Mouse (Mus musculus) lung, adult 18-20 months (tissue): ENCODE results near the gene Zfp958.
A peak's percentile ranks its signal among the peaks of the same experiment; 100 is the strongest.
"Not testable (repeated sequence)": the region's sequence is repeated elsewhere in the genome, so short reads cannot be mapped to it uniquely, and the experiment has no call there.

Experiments
- DNase-seq, 2 experiments: peaks; one replicate each; pipeline ENCODE4 v3.0.0; 2022; ENCODE audit warnings: mixed read lengths in 2 of 2

Gene Zfp958

DNA sequence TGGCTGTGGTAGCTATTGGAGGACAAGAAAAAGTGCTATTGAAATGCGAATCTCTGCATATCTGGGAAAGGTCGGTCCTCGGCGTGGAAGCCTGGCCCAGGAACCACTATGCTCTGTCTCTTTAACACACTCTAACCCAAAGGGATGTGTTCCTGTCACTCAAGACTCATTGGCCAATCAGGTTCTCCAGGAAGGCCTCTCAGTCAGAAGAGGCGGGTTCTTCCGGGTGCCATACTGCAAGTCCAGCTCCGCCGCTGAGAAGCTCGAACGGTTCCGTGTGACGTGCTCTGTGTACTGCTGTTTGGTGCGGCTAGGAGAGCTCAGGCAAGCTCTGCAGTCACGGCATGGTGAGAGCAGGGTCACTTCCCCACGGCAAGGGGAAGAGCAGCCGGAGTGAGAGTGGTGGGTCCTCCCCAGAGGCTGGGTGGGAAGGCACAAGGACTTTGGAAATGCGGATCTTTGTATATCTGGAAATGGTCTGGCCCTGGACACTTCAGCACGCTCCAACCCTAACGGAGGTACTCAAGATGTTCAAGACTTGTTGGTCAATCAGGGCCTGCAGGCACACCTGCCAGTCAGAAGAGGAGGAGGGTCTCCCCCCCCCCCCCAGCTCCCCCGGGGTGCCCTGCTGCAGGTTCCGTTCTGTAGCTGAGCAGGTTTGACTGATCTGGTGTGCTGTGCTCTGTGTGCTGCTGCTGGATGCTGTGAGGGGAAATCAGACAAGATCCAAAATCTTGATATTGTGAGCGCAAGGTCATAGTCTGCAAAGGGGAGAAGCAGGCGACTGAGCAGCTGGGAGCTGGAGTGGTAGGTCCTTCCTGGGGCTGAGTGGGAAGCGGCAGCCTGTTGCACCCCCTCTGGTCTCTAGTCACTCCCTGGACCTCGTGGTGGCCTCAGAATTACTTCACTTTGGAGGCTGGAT is at the start of gene Zfp958:
Gene Zfp958 (plus strand): TSS at position 236 of the 922 bp plus-strand sequence.
- DNase-seq: peak; percentile 95 to 98

DNA sequence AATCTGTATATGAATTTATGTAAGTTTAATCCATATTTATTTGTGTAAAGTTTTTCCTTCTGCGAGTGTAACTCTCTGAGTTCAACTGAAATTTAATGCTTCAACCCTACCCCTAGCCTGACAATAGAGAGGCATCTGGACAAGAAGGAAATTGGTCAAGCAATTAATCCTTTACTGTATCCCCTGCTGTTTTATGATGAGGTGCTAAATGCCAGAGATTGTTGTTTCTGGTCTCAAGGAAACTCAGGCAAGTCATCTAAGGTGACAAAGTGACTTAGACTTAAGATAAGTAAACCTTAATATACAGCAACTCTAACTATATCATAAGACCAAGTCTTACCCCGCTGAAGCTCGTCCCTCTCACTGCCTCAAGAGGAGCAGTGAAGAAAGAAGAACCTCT is 31.0 kb upstream of the Zfp958 start:
- DNase-seq: no peak

DNA sequence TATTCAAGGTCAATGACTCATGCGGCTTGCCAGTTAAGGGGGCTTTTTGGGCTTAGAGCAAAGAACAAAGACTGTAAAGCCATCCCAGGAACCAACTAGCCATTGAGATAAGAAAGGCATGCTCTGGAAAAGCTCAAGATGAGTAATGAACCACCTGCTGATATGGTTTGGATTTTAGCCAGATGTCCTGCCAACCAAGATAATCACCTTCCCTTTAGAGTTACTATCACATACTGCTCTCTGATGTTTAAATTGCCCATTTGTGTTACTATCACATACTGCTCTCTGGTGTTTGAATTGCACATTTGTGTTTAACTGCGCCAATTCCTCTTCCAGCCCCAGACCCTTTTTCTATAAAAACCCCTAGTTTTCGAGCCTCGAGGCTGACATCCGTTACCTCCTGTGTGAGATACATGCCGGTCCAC is 30.2 kb upstream of the Zfp958 start:
- no peak for DNase-seq

DNA sequence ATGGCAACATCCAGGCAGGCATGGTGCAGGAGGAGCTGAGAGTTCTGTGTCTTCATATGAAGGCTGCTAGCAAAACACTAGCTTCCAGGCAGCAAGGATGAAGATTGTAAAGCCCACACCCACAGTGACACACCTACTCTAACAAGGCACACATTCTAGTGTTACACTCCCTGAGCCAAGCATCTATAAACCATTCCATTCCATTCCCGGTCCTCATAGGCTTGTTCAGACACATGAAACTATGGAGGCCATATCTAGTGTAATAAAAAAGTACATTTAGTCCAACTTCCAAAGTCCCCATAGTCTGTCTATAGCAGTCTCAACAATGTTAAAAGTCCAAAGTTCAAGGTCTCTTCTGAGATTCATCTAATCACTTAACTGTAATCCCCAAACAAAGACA is 28.3 kb upstream of the Zfp958 start:
- no peak for DNase-seq

DNA sequence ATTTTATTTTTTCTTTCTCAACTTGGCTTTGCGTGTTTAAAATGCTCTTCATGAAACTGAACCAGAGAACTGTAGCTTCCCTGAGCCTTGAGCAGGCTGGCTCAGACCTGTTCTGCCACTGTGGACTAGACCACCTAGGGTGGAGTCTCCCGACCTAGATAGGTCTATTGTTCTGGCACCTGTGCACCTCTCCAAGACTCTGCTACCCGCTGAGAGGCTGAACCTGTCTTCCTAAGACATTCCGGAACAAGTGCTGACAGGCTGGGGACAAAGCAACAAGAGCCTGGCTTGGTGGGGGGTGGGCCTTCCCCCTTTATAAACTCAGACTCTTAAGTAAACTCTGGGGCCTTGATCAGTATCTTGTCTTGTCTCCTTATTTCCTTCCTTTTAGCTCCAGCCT is 26.6 kb upstream of the Zfp958 start:
- no peak for DNase-seq

DNA sequence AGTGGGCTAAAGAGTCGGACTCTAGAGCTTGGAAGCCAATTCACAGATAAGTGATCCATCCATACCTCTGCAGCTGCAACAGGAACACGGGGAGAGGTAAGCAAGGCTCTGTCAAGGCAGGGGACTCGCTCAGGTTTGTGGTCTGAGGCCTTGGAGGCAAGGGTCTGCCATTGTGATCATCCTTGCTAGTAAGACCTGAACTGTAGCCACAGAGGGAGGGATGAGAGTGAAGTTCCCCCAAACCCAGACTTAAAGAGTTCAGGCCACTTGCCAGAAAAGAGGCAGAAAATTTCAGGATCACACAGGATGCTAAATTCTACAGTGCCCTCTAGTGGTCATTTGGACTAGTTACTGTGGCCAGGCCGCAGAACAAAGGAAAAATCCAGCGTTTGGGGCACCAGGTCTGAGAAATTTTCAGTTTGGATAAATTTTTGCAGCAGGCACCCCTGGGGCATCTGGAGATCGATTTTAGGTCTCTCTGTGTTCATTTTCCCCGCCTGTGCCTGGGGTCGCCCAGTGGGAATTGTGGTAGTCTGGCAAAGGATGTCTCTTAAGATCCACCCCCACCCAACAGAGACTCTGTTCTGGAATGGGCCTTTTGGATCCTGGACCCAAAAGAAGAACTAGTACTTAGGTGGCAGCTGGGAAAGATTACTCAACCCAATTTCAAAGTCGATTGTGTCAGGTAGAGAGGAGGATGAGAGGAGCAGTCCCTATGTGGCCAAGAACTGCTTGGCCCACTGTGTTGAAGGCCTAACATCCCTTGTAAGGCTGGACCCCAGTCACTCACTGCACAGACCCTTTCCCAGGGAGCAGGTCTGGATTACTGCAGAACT is 24.6 kb upstream of the Zfp958 start:
- no peak for DNase-seq

DNA sequence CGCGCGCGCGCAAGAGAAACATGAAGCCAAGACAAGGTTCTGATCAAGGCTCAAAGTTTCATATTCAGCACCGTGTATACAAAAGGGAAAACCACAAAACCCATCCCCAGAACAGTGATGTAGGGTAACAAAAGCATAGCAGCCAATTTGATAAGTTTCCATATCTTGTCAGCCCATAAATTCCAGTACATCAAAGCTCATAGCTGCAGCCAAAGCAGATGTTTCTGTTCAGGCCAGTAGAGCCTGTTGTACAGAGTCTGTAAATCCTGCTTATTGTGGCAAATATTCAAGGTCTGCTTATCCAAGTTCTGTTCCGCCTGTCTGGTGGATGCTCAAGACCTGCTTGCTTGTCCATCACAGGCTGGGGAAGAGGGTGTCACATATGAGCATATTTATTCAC is 4.1 kb upstream of the Zfp958 start:
- DNase-seq: no peak

DNA sequence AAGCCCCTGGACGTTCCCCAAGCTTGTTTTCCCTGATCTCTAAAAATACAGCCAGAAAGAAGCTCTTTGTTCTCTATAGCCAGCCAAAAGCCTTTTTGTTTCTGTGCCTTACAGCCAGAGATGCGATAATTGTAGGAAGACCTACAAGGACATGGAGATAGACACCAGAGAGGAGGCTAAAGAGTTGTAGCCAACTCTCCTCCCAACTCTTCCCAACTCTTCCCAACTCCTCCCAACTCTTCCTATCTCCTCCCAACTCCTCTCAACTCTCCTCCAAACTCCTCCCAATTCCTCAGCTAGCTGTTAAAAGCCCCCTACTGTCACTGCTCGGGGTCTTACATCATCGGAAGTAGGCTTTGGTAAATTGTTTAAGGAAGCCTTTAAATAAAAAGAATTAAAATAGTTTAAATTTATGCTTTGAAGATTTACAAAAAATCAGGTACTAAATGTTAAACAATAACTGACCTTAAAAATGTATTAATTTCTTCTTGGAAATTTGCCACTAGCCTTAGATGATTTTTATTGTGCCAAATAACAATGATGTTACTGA is 1.3 kb upstream of the Zfp958 start:
- DNase-seq: not testable (repeated sequence)

DNA sequence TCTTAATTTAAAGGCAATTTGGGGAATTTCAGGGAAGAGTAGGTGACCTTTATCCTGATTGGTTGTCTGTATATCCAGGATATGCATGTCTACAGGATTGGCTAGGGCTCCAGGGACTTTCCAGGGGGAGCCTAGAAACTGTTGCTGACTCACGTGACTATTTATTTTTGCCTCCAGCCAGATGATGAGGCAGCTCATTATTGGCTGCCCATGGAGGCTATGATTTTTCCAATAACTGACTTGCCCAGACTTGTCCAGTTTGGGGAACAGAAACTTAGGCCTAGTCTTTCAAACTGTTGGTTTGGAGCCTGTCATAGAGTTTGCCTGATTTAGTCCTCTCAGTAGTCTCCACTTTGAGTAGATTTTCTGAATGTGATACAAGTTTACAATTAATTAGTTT is 14.4 kb downstream of the Zfp958 start:
- DNase-seq: no peak

DNA sequence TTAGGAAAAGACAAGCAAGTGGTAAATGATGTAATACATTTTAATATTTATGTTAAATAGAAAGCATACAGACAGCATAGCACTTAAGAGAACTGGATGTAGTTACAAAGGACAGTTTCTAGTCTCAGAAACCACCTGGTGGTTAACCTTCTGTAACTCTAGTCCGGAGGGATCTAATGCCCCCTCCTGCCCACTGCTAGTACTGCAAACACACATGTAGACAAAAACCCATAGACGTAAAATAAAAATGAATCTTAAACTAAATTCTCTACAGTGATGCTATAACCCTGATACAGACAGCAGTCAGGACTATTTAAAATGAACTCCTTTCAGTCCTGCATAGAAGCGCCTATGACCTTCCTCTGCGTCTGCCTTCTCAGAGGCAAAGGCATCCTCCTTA is 24.1 kb downstream of the Zfp958 start:
- DNase-seq: no peak

DNA sequence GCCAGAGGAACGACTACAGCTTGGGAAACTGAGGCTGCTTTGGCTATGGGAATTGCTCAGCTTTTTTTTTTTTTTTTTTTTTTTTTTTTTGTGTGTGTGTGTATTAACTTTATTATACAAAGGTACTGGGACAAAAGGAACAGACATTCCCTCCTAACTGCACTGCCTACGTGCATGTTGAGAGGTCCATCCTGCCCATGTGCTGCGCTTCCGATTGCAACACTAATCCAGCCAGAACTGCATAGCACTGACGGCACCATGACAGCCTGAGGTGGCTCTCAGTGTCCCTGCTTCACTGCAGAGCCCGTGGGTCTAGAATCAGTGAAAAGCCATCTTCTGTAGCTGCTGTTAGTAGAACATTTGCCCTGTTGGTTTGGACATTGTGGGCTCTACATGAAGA is 30.0 kb downstream of the Zfp958 start:
- DNase-seq: not testable (repeated sequence)

DNA sequence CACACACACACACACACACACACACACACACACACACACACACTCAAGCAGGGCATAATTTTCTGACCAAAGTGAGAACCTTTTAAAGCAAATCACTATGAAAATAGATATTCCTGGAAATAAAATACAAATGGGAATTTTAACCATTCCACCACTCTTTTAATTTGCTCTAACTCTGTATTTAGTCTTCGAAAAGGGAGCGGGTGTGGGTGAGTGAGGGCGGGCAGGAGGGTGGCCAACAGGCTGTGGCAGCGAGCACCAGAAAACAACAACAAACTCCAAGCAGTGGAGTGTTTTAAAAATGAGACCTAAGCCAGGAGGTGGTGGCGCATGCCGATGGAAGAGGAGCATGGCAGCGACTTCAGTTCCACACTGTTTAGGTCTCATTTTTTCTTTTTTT is 43.6 kb downstream of the Zfp958 start:
- peak in 1 of 2 experiments; percentile 22 for DNase-seq

DNA sequence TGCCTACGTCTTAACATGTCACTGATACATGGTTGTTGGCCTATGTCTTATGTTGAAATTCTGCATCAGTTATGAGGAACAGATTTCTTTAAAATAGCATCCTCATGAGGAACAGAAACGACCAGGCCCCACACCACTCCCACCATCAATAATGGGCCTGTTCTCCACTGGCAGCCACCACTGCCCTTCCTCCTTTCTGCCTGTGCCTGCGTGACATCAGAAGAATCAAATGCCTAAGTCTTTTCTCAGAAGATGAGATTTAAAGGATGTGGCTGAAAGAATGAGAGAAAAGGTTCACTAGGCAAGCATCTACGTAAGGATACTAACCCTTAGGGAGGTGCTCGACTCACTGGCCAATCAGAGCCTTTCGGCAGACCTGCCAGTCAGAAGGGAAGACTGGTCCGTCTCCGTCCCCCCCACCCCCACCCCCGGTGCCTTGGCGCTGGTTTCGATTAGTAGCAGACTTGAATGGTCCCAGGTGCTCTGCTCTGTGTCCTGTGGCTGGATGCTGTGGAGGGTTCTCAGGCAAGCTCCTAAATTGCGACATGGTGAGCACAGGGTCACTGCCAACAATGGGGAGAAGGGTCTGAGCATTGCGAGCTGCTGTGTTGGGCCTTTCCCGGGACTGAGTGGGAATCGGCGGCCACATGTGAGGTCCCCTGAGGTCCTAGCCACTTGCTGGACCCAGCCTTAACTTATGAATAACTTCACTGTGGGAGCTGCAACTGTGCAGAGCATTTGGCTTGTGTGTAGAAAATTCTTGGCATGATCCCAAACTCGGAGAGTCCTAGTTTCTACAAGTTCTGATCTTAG is 62.4 kb downstream of the Zfp958 start:
- no peak for DNase-seq

DNA sequence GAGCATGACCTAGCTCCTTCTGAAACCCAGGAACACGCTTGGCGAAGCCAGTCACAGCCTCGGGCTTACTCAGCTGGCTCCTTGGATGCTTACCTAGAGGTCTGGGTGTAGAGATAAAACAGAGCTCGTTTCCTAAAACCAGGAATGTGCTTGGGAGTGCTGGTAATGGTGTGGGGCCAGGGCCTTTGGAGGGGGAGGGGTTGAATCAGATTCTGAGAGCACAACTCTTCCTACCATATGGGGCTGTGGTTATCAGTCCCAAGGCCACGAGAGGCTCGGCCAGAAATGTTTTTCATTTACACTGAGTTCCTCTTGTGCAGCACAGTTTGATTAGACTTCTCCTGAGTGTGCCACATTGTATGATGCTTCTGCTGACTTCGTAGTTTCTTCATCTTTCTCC is 63.6 kb downstream of the Zfp958 start:
- no peak for DNase-seq

DNA sequence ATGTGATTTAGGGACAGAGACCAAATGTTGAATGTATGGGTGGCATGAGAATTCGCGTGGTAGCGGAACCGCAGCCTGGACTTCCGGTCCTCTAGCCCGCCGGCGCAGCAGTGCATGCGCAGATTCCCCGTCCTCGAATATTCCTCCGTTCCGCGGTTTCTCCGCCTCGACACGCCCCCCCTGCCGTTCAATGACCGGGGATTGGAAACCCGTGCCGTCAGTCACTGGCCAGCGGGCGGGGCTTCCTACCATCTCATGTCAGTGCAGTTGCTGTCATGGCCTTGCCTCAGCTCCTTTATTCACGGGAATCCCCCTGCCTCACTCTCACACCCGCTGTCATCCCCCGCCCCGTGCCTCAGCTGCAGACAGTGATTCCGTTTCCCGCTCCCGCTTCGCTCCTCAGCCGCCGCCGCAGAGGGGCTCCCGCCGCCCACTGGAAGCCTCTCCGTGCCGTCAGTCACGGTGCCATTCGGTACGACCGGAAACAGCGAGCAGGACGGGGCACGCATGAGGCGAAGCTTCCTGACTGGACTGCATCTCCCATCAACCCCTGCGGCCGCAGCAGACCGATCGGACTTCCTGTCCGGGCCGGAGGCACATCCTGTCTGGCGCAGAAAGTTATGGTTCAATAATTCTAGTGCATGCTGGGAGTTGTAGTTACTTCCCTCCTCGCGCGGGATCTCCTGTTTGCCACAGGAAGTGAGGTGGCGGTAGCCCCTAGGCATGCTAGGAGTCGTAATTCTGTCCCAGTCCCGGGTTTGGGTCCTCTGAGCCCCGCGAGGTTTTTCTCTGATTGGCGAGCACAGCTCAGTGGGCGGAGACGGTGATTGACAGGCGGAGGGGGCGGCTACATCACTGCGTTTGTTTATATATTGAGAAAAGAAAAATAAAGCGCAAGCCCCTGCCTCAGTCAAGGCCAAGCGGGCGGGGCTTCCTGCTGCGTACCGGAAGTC is 64.6 kb downstream of the Zfp958 start:
- peak; percentile 98 for DNase-seq

DNA sequence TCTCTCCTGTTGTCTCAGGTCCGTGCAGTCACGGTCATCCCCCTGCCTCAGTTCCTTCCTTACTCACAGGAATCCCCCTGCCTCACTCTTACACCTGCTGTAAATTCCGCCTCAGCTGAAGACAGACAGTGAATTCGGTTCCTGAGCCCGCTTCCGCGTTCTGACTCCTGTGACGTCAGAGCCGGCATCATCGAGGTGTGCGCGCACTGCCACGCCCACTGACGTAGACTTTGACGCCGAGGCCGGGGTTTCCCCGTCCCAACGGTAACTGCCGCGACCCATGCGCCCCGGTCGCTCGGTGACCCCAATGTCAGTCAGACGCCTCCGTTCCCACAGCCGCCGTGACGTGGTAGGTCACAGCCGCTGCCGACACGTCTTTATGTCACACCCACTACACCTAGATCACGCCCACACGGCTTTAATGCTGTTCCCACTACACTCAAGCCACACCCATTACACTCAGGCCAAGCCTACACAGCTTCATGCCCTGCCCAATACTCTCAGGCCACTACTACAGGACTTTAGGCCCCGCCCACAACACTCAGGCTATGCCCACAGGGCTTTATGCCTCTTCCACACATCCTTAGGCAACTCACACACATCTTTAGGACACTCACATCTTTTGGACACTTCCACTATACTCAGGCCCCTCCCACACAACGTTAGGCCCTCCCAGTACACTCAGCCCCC is 65.4 kb downstream of the Zfp958 start:
- peak; percentile 87 to 88 for DNase-seq

DNA sequence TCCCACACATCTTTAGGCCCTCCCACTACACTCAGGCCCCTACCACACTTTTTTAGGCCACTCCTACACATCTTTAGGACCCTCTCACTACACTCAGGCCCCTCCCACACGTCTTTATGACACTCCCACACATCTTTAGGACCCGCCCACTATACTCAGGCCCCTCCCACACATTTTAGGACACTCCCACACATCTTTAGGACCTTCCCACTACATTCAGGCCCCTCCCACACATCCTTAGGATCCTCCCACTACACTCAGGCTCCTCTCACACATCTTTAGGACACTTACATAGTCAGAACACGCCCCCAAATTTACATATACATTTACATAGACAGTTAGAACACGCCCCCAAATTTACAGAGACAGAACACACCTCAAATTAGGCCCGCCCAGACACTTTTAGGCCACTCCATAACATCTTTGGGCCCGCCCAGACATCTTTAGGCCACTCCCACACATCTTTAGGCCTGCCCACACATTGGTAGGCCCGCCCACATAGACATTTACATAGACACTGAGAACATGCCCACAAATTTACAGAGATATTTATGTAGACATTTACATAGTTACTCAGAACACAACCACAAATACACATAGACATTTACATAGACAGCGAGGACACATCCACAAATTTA is 66.1 kb downstream of the Zfp958 start:
- DNase-seq: peak; percentile 7

DNA sequence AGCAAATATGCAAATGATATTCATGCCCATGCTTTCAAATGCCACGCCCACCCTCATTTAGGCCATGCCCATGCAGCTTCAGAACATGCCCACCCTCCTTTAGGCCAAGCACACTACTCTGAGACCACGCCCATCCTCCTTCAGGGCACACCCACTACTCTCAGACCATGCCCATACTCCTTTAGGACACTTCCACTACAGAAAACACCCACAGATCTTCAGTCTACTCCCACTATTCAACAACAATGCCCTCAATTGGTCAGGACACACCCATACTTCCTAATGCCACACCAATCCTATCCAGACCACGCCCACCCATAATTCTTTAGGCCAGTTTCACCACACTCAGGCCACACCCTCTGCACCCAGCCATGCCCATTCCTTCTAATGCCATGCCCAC is 66.8 kb downstream of the Zfp958 start:
- DNase-seq: no peak
